ENCODE assay signal across 16 mouse cellular contexts in the genomic region with DNA sequence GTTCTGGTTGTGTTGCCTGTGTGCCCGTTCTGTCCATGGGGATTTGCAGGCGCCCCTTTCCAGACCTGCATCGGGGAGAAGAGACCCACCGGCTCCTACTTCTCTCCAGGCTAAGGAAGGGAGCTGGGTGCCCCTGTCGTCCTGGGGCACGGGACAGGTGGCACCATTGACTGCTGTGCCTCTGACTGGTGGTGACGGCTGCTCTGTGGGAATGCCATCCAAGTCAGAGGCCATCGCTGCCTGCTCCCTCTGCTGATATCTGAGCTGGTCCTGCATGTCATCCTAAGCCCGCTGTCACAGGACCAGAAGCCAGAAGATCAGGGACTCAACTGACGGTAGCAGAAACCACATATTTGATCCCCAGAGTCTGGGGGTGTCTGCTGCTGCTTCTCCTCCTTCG. TPM values are rescaled to one million over a fixed set of nuclear protein-coding genes. Genes with fewer than 3 reads are reported as not detected.
DNase-seq lines count a peak whose midpoint lies in the region; ATAC-seq and TF ChIP-seq lines count a peak whose summit lies in the region.
"Had no signal": no experiment of that assay in that cellular context is flagged by ENCODE, and none has a peak within 500 bp of the region (broad histone marks: within the 10 kb centered on the region; RNA-seq: fewer than 3 reads in every experiment).

No protein-coding gene starts in this region.

- H3K79me2 ChIP-seq in heart, adult 2 months (replicated peaks; ENCODE audit: control insufficient read depth, insufficient read depth, low read length) = no peaks in the 10 kb centered on the region

- H3K36me3 ChIP-seq in heart, adult 2 months (ENCODE audit: control insufficient read depth, insufficient read depth, low read length) = no peaks in the 10 kb centered on the region
- no peaks in the 10 kb centered on the region for H3K36me3 ChIP-seq in kidney, embryonic 16.5 days (ENCODE audit: insufficient read depth, low read length)
- no peaks in the 10 kb centered on the region for H3K36me3 ChIP-seq in thymus, adult 2 months (ENCODE audit: control insufficient read depth, insufficient read depth, low read length)

- 64% methylated on average over 11 of the region's 11 CpGs for WGBS in heart, adult 2 months
- 52% methylated on average over 11 of the region's 11 CpGs for WGBS in kidney, embryonic 16.5 days
- WGBS in thymus, adult 2 months = 47% methylated on average over 11 of the region's 11 CpGs

- ATAC-seq in kidney, embryonic 16.5 days (ENCODE audit: low FRiP score, low TSS enrichment) = no peak

- no peaks in the 10 kb centered on the region for H3K27me3 ChIP-seq in heart, adult 2 months (ENCODE audit: control insufficient read depth, insufficient read depth, low read length)
- H3K27me3 ChIP-seq in kidney, embryonic 16.5 days (ENCODE audit: insufficient read depth, low read length) = no peaks in the 10 kb centered on the region
- H3K27me3 ChIP-seq in thymus, adult 2 months (ENCODE audit: control insufficient read depth, insufficient read depth, low read length) = no peaks in the 10 kb centered on the region

- DNase-seq in heart, adult 2 months = no peak
- DNase-seq in heart, adult 11 months = no peak
- DNase-seq in kidney, adult 18-20 months = no peak
- DNase-seq in thymus, adult 2 months = no peak
- DNase-seq in thymus, postnatal 10 days (ENCODE audit: low spot score in 2 of 2) = no peak
- no peak for DNase-seq in layer of hippocampus, adult 2 months (ENCODE audit: low spot score in 2 of 2)
- no peak for DNase-seq in natural killer cell, adult 2 months (ENCODE audit: low spot score in 2 of 2)
- DNase-seq: cerebellum, adult 2 months; embryo, embryonic 11 days; heart, postnatal 14 days; layer of hippocampus, adult 9-11 months; left cerebral cortex, postnatal 4 days; lung, adult 2 months; midbrain, embryonic 14.5 days; thymus, postnatal 14 days had no signal

- peak overlapping the region; percentile 46; the same call in 1 of the 2 replicates for H3K9ac ChIP-seq in heart, adult 2 months (ENCODE audit: low read depth, low read length)
- H3K9ac ChIP-seq in kidney, embryonic 16.5 days (replicated peaks; ENCODE audit: low read length) = no peak overlapping the region

- no peak for TF ChIP-seq EP300 in heart, adult 2 months (IDR thresholded peaks at IDR 0.05; ENCODE audit: insufficient read depth, low read depth, low read length)

- TF ChIP-seq POLR2A in heart, adult 2 months (IDR thresholded peaks at IDR 0.05; ENCODE audit: insufficient read depth, low read depth, low read length) = no peak
- TF ChIP-seq POLR2A in thymus, adult 2 months (IDR thresholded peaks at IDR 0.05; ENCODE audit: control insufficient read depth, extremely low read depth, insufficient read depth, low read length, poor library complexity) = no peak

- no peak overlapping the region for H3K27ac ChIP-seq in heart, adult 2 months
- no peak overlapping the region for H3K27ac ChIP-seq in kidney, embryonic 16.5 days (ENCODE audit: low read length)
- H3K27ac ChIP-seq in thymus, adult 2 months (ENCODE audit: control insufficient read depth, insufficient read depth, low read length) = no peak overlapping the region
- no peak overlapping the region for H3K27ac ChIP-seq in layer of hippocampus, adult 2 months

- no peaks in the 10 kb centered on the region for H3K9me3 ChIP-seq in kidney, embryonic 16.5 days (ENCODE audit: low read length)

- intact Hi-C loops in heart, adult 2 months (cut with DNase I) = loop anchor here (5.0 kb wide), 1 partner anchor 282 kb away; no protein-coding TSS in a partner anchor

- peak overlapping the region; percentile 1; the same call in 1 of the 2 replicates for H3K4me2 ChIP-seq in kidney, embryonic 16.5 days (replicated peaks; ENCODE audit: low read depth, low read length)

- H3K4me3 ChIP-seq in heart, adult 2 months = no peak overlapping the region
- H3K4me3 ChIP-seq in kidney, embryonic 16.5 days (ENCODE audit: low read length) = no peak overlapping the region
- H3K4me3 ChIP-seq in thymus, adult 2 months (ENCODE audit: control insufficient read depth, insufficient read depth, low read length) = 0 out of 2 replicates have a peak overlapping the region, but pooled peaks have one; percentile 19
- H3K4me3 ChIP-seq in layer of hippocampus, adult 2 months = no peak overlapping the region

- H3K4me1 ChIP-seq in heart, adult 2 months (ENCODE audit: control insufficient read depth, insufficient read depth, low read length) = peaks cover 10% of the 10 kb centered on the region
- peaks cover 48% of the 10 kb centered on the region for H3K4me1 ChIP-seq in kidney, embryonic 16.5 days (ENCODE audit: insufficient read depth, low read length)
- H3K4me1 ChIP-seq in thymus, adult 2 months (replicated peaks; ENCODE audit: control insufficient read depth, insufficient read depth, low read length) = peaks cover 35% of the 10 kb centered on the region

- TF ChIP-seq CTCF in heart, adult 2 months (IDR thresholded peaks at IDR 0.05) = no peak
- no peak for TF ChIP-seq CTCF in thymus, adult 2 months (IDR thresholded peaks at IDR 0.05; ENCODE audit: borderline replicate concordance, control insufficient read depth, extremely low read depth, insufficient read depth, low read length, poor library complexity)
- no peak for TF ChIP-seq CTCF in layer of hippocampus, adult 2 months (conservative IDR thresholded peaks at IDR 0.05)

RNA-seq across cellular contexts. Expression of gene Ptgir, which starts 2.6 kb away (rescaled TPM):
- total RNA-seq in heart, adult 2 months (2021) = 1 to 10 TPM; 1.9 to 2.9 TPM
- 5.2 and 7.4 TPM in 2 replicates for polyA plus RNA-seq in heart, adult 2 months (2012; rRNA removed)
- 1.9 and 2.6 TPM in 2 replicates for polyA plus RNA-seq in kidney, embryonic 16.5 days (2015; fragmentation: Nextera tagmentation; extraction: Ambion mirVana)
- polyA plus RNA-seq in thymus, adult 2 months (2012; rRNA removed) = 11.3 and 11.4 TPM in 2 replicates
- total RNA-seq in layer of hippocampus, adult 2 months (2021) = under 1 TPM; 0.10 to 0.20 TPM
- total RNA-seq: left cerebral cortex, postnatal 4 days had no signal

RNA-seq across cellular contexts. Expression of gene Calm3, which starts 15.1 kb away (rescaled TPM):
- total RNA-seq in heart, adult 2 months (2021) = 100 to 1,000 TPM; 168 to 175 TPM
- 163 and 206 TPM in 2 replicates for polyA plus RNA-seq in heart, adult 2 months (2012; rRNA removed)
- polyA plus RNA-seq in kidney, embryonic 16.5 days (2015; fragmentation: Nextera tagmentation; extraction: Ambion mirVana) = 145 and 154 TPM in 2 replicates
- polyA plus RNA-seq in thymus, adult 2 months (2012; rRNA removed) = 398 and 475 TPM in 2 replicates
- 1,000 to 10,000 TPM; 2,074 to 2,160 TPM for total RNA-seq in layer of hippocampus, adult 2 months (2021)

RNA-seq across cellular contexts. Expression of gene Gng8, which starts 17.3 kb away (rescaled TPM):
- total RNA-seq in heart, adult 2 months (2021) = 1 to 10 TPM in 1 of 2 experiments, under 1 TPM in 1; 0.47 to 1.6 TPM
- 7.4 and 13.1 TPM in 2 replicates for polyA plus RNA-seq in heart, adult 2 months (2012; rRNA removed)
- polyA plus RNA-seq in kidney, embryonic 16.5 days (2015; fragmentation: Nextera tagmentation; extraction: Ambion mirVana) = 7.7 and 10.5 TPM in 2 replicates
- polyA plus RNA-seq in thymus, adult 2 months (2012; rRNA removed) = 0.62 and 1.7 TPM in 2 replicates
- 1 to 10 TPM; 1.9 to 4.0 TPM for total RNA-seq in layer of hippocampus, adult 2 months (2021)

RNA-seq across cellular contexts. Expression of gene Dact3, which starts 33.7 kb away (rescaled TPM):
- 10 to 100 TPM in 1 of 2 experiments, 1 to 10 TPM in 1; 8.6 to 12.1 TPM for total RNA-seq in heart, adult 2 months (2021)
- 19.6 and 20.0 TPM in 2 replicates for polyA plus RNA-seq in heart, adult 2 months (2012; rRNA removed)
- 2.0 and 2.1 TPM in 2 replicates for polyA plus RNA-seq in kidney, embryonic 16.5 days (2015; fragmentation: Nextera tagmentation; extraction: Ambion mirVana)
- 3.8 and 4.4 TPM in 2 replicates for polyA plus RNA-seq in thymus, adult 2 months (2012; rRNA removed)
- total RNA-seq in layer of hippocampus, adult 2 months (2021) = 100 to 1,000 TPM; 154 to 156 TPM

RNA-seq across cellular contexts. Expression of gene Pnmal2, which starts 35.6 kb away (rescaled TPM):
- 1 to 10 TPM; 3.8 to 4.1 TPM for total RNA-seq in heart, adult 2 months (2021)
- 3.5 and 4.4 TPM in 2 replicates for polyA plus RNA-seq in heart, adult 2 months (2012; rRNA removed)
- 7.4 and 7.5 TPM in 2 replicates for polyA plus RNA-seq in kidney, embryonic 16.5 days (2015; fragmentation: Nextera tagmentation; extraction: Ambion mirVana)
- polyA plus RNA-seq in thymus, adult 2 months (2012; rRNA removed) = 2.2 and 3.0 TPM in 2 replicates
- 100 to 1,000 TPM; 348 to 373 TPM for total RNA-seq in layer of hippocampus, adult 2 months (2021)
